Mouse (Mus musculus) intestine, postnatal 0 days (tissue): ENCODE data around the gene Aco2. TPM values are rescaled to one million over a fixed set of nuclear protein-coding genes. Genes with fewer than 3 reads are reported as not detected.

Experiments
- ATAC-seq: fragments of 200-750 bp; cut with Nextera tagmentation; 2 replicates; pipeline ENCODE4 v1.8.0; 2017; ENCODE audit warnings: mild to moderate bottlenecking, moderate TSS enrichment, moderate library complexity
- H3K27ac ChIP-seq: fragments of 300-500 bp; sonication (generic); 2 replicates; pipeline ENCODE4 v1.5.1; 2014; ENCODE audit warnings: mild to moderate bottlenecking, low read depth, low read length, moderate library complexity
- H3K27me3 ChIP-seq: fragments of 300-500 bp; sonication (generic); replicated peaks from 2 replicates; pipeline ENCODE4 v1.6.1; 2014; ENCODE audit warnings: low read length, mixed read lengths; ENCODE audit not compliant: control insufficient read depth, insufficient read depth
- H3K36me3 ChIP-seq: fragments of 300-500 bp; sonication (generic); 2 replicates; pipeline ENCODE4 v1.6.1; 2014; ENCODE audit warnings: mild to moderate bottlenecking, moderate library complexity; ENCODE audit not compliant: control insufficient read depth, insufficient read depth
- H3K4me1 ChIP-seq: fragments of 300-500 bp; sonication (generic); replicated peaks from 2 replicates; pipeline ENCODE4 v1.6.1; 2014; ENCODE audit warnings: antibody characterized with exemption, low read length, mixed read lengths; ENCODE audit not compliant: control insufficient read depth, insufficient read depth
- H3K4me2 ChIP-seq: fragments of 300-500 bp; sonication (generic); replicated peaks from 2 replicates; pipeline ENCODE4 v1.6.1; 2014; ENCODE audit warnings: low read depth, mild to moderate bottlenecking, moderate library complexity
- H3K4me3 ChIP-seq: fragments of 300-500 bp; sonication (generic); 2 replicates; pipeline ENCODE4 v1.5.1; 2014; ENCODE audit warnings: low read depth, low read length
- H3K9ac ChIP-seq: fragments of 300-500 bp; sonication (generic); 2 replicates; pipeline ENCODE4 v1.6.1; 2014; ENCODE audit warnings: mild to moderate bottlenecking, low read depth, low read length
- H3K9me3 ChIP-seq: fragments of 300-500 bp; sonication (generic); 2 replicates; pipeline ENCODE4 v1.6.1; 2016; ENCODE audit warnings: mixed run types; ENCODE audit not compliant: control insufficient read depth
- CTCF ChIP-seq: sonication (generic); IDR thresholded peaks from 2 replicates; pipeline ENCODE4 v1.5.1; 2016; ENCODE audit warnings: low read depth, mild to moderate bottlenecking, control low read depth, antibody characterized with exemption, moderate library complexity
- WGBS: fragments of 180-500 bp; shearing (Covaris S2); extraction: QIAGEN DNeasy Blood & Tissue Kit; methylation state at CpG from one replicate; pipeline ENCODE4 v1.1.7; 2014; 5-methylcytosine and 5-hydroxymethylcytosine counted together
- polyA plus RNA-seq: library from polyadenylated mRNA; unstranded; fragments of >200 nt; fragmentation: Nextera tagmentation; extraction: Ambion mirVana; gene quantifications from 2 replicates; pipeline ENCODE4 v1.2.1, GENCODE M21; 2015

Gene Aco2
- polyA plus RNA-seq, 1 experiment from 2014 or later: 209 TPM

DNA sequence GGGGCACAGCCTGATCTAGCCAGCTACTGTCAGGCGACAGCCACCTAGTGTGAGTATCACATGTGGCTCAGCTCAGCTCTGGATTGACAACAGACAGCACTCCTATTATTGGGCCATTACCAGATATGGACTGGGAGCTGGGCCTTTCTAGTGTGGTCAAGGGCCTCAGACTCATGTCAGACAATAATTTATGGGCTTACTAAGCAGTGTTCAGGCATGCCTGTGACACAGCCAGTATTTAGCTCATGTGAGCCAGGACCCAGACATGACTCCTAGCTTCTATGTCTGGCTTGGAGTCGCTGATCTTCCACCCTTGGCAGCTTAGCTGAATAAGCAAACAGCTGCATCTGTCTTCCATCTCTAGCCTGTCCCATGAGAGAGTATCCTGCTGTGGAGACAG lies 40.4 kb downstream of the Aco2 start:
- no peaks in the 10 kb centered on the region for H3K27me3 ChIP-seq
- H3K36me3 ChIP-seq: peaks cover 87% of the 10 kb centered on the region
- no peak for TF ChIP-seq CTCF
- no peaks in the 10 kb centered on the region for H3K4me1 ChIP-seq
- no peak overlapping the region for H3K9ac ChIP-seq
- ATAC-seq: no peak
- WGBS: 59% methylated on average over 2 of the region's 2 CpGs
- H3K27ac ChIP-seq: no peak overlapping the region
- H3K4me2 ChIP-seq: no peak overlapping the region
- H3K4me3 ChIP-seq: no peak overlapping the region
- no peaks in the 10 kb centered on the region for H3K9me3 ChIP-seq

DNA sequence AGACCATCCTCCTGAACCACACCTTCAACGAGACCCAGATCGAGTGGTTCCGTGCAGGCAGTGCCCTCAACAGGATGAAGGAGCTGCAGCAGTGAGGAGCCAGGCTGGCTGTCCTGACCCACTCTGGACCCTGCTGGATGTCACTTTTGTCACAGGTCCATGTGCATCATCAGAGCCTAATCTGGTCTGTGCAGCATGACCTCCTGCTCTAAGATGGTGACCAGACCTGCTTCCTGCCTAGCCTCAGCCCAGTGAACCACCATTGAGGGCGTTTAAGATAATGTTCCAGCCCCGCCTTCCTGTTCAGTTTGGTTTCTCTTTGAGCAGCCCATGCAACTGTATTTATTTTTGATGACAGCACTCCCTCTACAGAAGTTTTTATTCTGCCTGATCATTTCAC lies 42.6 kb downstream of the Aco2 start:
- H3K9me3 ChIP-seq: no peaks in the 10 kb centered on the region
- ATAC-seq: no peak
- H3K4me3 ChIP-seq: no peak overlapping the region
- no peak overlapping the region for H3K27ac ChIP-seq
- H3K4me2 ChIP-seq: no peak overlapping the region
- no peak overlapping the region for H3K9ac ChIP-seq
- H3K27me3 ChIP-seq: no peaks in the 10 kb centered on the region
- H3K36me3 ChIP-seq: peaks cover 74% of the 10 kb centered on the region
- TF ChIP-seq CTCF: no peak
- no peaks in the 10 kb centered on the region for H3K4me1 ChIP-seq
- 82% methylated on average over 5 of the region's 5 CpGs for WGBS

DNA sequence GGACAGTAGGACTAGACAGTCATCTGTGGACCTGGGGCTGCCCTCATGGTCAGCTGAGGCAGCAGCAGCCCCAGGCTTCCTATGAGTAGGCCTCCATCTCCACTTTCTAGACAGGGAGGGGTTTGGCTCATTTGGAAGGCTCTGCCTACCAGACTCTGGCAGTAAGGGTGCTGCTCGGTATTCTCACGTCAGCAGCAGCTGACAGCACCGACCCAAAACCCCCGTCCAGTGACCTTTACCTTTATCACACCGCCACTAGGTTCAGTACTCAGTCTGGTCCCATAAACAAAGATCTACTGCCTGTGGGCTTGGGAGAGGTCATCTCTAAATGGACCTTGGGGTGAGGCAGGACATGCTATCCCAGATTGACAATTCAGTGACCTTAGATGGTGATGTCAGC lies 43.6 kb downstream of the Aco2 start:
- H3K4me3 ChIP-seq: no peak overlapping the region
- H3K4me2 ChIP-seq: no peak overlapping the region
- no peaks in the 10 kb centered on the region for H3K27me3 ChIP-seq
- no peak overlapping the region for H3K27ac ChIP-seq
- H3K36me3 ChIP-seq: peaks cover 64% of the 10 kb centered on the region
- no peak for ATAC-seq
- no peak overlapping the region for H3K9ac ChIP-seq
- no peaks in the 10 kb centered on the region for H3K4me1 ChIP-seq
- 74% methylated on average over 5 of the region's 5 CpGs for WGBS
- no peak for TF ChIP-seq CTCF
- H3K9me3 ChIP-seq: no peaks in the 10 kb centered on the region

DNA sequence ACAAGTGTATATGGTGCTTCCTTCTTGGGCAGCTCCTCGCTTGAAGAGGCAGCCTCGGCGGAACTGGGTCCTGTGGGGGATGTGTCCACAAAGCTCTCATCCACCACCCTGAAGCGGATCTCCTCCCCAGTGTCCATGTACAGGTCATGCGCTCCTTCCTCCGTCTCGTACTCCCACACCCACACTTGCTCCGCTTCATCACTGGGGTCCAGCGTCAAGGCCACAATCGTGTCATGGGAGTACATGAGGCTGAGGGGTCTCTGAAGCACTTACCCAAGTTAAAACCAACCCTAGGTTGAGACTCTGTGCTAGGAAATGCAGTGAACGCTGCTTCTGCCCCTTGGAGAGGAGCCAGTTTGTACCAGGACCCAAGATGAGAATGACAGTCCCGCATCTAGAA lies 45.1 kb downstream of the Aco2 start:
- 91% methylated on average over 12 of the region's 12 CpGs for WGBS
- H3K27ac ChIP-seq: no peak overlapping the region
- ATAC-seq: no peak

DNA sequence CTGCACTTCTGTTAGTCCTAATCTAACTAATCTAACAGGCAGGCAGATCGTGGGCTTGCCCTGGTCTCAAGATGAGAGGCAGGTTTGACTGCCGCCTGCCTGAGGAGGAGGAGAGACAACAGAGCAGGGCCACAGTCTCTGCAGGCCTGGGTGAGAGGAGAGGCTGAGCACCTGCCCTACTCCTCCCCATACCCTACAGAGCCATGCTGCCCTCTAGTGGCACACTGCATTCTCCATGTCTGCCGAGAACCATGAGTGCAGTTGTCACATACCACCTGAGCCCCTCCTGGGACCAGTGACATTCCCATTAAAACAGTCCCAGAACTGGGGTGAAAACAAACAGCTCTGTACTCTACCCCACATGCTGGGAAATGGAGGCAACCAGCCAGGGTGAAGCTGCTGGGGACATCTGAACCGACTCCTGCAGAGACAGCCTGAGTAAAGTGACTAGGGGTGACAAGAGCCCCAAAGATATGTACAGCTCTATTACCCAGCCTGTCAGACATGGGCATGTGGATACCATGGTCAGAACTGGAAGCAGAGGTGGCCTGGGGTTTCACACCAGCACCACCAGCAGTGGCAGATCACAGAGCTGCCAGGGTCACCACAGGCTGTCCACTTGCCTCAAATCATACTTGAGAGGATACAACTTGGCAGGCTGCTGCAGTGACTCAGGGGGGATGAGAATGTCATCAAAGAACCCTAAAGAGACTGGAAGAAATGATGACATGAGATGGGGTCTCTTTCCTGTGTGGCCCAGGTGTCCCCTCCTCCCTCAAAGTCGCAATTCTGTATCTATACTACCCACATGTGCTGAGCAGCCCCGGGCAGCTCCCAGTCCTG lies 45.7 kb downstream of the Aco2 start:
- H3K36me3 ChIP-seq: peaks cover 47% of the 10 kb centered on the region
- H3K27ac ChIP-seq: no peak overlapping the region
- no peaks in the 10 kb centered on the region for H3K9me3 ChIP-seq
- no peak overlapping the region for H3K4me3 ChIP-seq
- no peak overlapping the region for H3K4me2 ChIP-seq
- H3K9ac ChIP-seq: no peak overlapping the region
- no peaks in the 10 kb centered on the region for H3K27me3 ChIP-seq
- TF ChIP-seq CTCF: peak; percentile 96
- 53% methylated on average over 6 of the region's 6 CpGs for WGBS
- ATAC-seq: peak; percentile 50
- H3K4me1 ChIP-seq: no peaks in the 10 kb centered on the region

More for the DNA sequence above, 45.1 kb downstream of the Aco2 start:
- H3K4me2 ChIP-seq: no peak overlapping the region
- TF ChIP-seq CTCF: no peak
- no peaks in the 10 kb centered on the region for H3K9me3 ChIP-seq
- no peak overlapping the region for H3K4me3 ChIP-seq
- H3K9ac ChIP-seq: no peak overlapping the region
- H3K4me1 ChIP-seq: no peaks in the 10 kb centered on the region
- no peaks in the 10 kb centered on the region for H3K27me3 ChIP-seq
- peaks cover 53% of the 10 kb centered on the region for H3K36me3 ChIP-seq

DNA sequence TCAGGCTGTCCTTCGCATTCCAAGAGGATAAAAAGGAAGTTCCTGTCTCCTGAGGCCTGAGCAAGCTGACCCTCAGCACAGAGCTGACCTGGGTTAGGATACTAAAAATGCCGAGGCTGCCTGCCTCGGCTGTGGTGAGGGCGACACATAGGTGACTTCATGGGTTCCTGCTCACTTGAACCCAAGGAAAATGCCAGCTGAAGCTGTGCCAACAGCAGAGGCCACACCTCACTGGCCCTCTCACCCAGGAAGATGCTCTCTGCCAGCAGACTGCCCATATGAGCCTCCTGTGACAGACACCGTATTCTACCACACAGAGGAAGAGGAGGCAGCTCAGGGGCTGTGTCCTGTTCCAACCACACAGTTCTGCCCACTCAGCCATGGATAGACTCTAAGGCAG lies 47.0 kb downstream of the Aco2 start:
- no peak for ATAC-seq
- Histone ChIP-seq H3K27ac (no peak overlapping the region), H3K9me3 (no peaks in the 10 kb centered on the region), H3K27me3 (no peaks in the 10 kb centered on the region), H3K4me3 (no peak overlapping the region), H3K9ac (no peak overlapping the region), H3K4me1 (no peaks in the 10 kb centered on the region), H3K4me2 (no peak overlapping the region), H3K36me3 (peaks cover 35% of the 10 kb centered on the region)
- 77% methylated on average over 5 of the region's 5 CpGs for WGBS
- TF ChIP-seq CTCF: no peak
